Mouse (Mus musculus) cerebellum, adult 2 months (tissue): ENCODE measurements at regions not wholly inside any gene's neighbourhood (a gene's known extent, or its start where the extent isn't known, plus 50 kb on each side); places are given as distances from the start of the nearest gene placed in this dataset.

Source experiments
- DNase-seq, 2 experiments: peaks; one replicate each; pipeline ENCODE4 v3.0.0; 2021
- H3K27ac ChIP-seq: fragments of 200-500 bp; 2 replicates; pipeline ENCODE4 v1.5.1; 2012; ENCODE audit warnings: low read length, control low read depth, inconsistent platforms; ENCODE audit not compliant: insufficient read depth
- H3K27me3 ChIP-seq: fragments of 200-500 bp; 2 replicates; pipeline ENCODE4 v1.6.1; 2012; ENCODE audit warnings: inconsistent platforms, mild to moderate bottlenecking, low read length, moderate library complexity; ENCODE audit not compliant: control insufficient read depth, insufficient read depth
- H3K4me1 ChIP-seq: fragments of 200-500 bp; 2 replicates; pipeline ENCODE4 v1.6.1; 2011; ENCODE audit warnings: low read length; ENCODE audit not compliant: control insufficient read depth, insufficient read depth
- H3K4me3 ChIP-seq: fragments of 200-500 bp; replicated peaks from 2 replicates; pipeline ENCODE3; 2011; ENCODE audit warnings: mild to moderate bottlenecking, low read depth, low read length, control low read depth; ENCODE audit not compliant: insufficient read depth
- CTCF ChIP-seq: fragments of 200-500 bp; IDR thresholded peaks from 2 replicates; pipeline ENCODE4 v1.5.1; 2011; ENCODE audit warnings: low read depth, mild to moderate bottlenecking, control low read depth, low read length, moderate library complexity, borderline replicate concordance; ENCODE audit not compliant: insufficient read depth
- POLR2A ChIP-seq: fragments of 200-500 bp; IDR thresholded peaks from 2 replicates; pipeline ENCODE4 v1.6.1; 2011; ENCODE audit warnings: low read length, control low read depth, borderline replicate concordance; ENCODE audit not compliant: insufficient read depth
- WGBS: fragments of 180-500 bp; shearing (Covaris S2); methylation state at CpG from one replicate; pipeline ENCODE4 v1.1.7; 2018; 5-methylcytosine and 5-hydroxymethylcytosine counted together

DNA sequence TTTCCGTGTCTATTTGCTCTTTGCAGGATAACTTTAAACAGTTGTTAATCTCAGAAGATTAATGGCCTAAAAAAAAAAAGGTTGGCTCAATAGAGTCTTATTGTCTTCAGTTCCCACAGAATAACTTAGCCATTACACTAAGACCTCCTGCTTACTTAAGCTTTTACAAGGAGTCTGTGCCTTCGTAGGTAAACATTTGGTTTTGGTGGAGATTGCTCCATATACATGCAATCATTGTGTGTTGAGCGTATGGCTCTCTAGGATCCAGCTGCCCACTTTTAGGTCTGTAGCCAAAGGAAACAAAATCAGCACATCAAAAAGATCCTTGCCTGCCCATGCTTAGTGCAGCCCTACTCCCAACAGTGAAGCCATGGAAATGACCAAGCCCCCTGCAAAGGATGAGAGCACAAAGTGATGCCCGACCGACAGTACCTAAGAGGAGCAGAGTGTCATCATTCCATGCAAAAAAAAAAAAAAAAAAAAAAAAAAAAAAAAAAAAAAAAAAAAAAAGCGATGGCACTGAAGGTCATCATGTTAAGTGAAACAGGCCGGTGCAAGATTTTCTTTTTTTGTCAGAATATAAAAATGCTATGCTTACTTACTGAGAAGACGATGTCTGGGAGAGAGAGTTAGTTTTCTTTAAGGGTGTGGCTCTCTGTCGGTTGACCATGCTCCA lies 90.2 kb downstream of the Edn1 start:
- no peak for DNase-seq
- H3K4me1 ChIP-seq: no peaks in the 10 kb centered on the region
- 81% methylated on average over 9 of the region's 9 CpGs for WGBS
- TF ChIP-seq CTCF (no peak), POLR2A (no peak)
- H3K27me3 ChIP-seq: no peaks in the 10 kb centered on the region
- no peak overlapping the region for H3K27ac ChIP-seq
- H3K4me3 ChIP-seq: no peak overlapping the region

- H3K27me3 ChIP-seq: no peaks in the 10 kb centered on the region
- no peaks in the 10 kb centered on the region for H3K4me1 ChIP-seq
- TF ChIP-seq CTCF (no peak), POLR2A (no peak)
- no peak overlapping the region for H3K27ac ChIP-seq
- no peak overlapping the region for H3K4me3 ChIP-seq
- 90% methylated on average over 7 of the region's 7 CpGs for WGBS
- DNase-seq: no peak
These were observed 91.4 kb downstream of the Edn1 start for GRCm38 (mm10) chr13:42392701-42393100.

- no peak overlapping the region for H3K4me3 ChIP-seq
- 65% methylated on average over 2 of the region's 2 CpGs for WGBS
- no peaks in the 10 kb centered on the region for H3K4me1 ChIP-seq
- TF ChIP-seq POLR2A (no peak), CTCF (no peak)
- no peaks in the 10 kb centered on the region for H3K27me3 ChIP-seq
- no peak overlapping the region for H3K27ac ChIP-seq
- DNase-seq: no peak
These were observed 93.3 kb downstream of the Edn1 start for GRCm38 (mm10) chr13:42394572-42394971.

GRCm38 (mm10) chr13:42401513-42401912 lies 100.2 kb downstream of the Edn1 start:
- no peaks in the 10 kb centered on the region for H3K27me3 ChIP-seq
- no peak overlapping the region for H3K4me3 ChIP-seq
- 27% methylated on average over 2 of the region's 2 CpGs for WGBS
- no peaks in the 10 kb centered on the region for H3K4me1 ChIP-seq
- TF ChIP-seq CTCF (no peak), POLR2A (no peak)
- DNase-seq: no peak
- no peak overlapping the region for H3K27ac ChIP-seq

- H3K27me3 ChIP-seq: no peaks in the 10 kb centered on the region
- peak; percentile 21 to 65 for DNase-seq
- WGBS: 61% methylated on average over 3 of the region's 3 CpGs
- no peak overlapping the region; the same call in 1 of the 2 replicates for H3K27ac ChIP-seq
- no peak overlapping the region for H3K4me3 ChIP-seq
- no peaks in the 10 kb centered on the region for H3K4me1 ChIP-seq
- TF ChIP-seq POLR2A (no peak), CTCF (no peak)
These were observed 102.2 kb downstream of the Edn1 start for GRCm38 (mm10) chr13:42403231-42404020.

DNA sequence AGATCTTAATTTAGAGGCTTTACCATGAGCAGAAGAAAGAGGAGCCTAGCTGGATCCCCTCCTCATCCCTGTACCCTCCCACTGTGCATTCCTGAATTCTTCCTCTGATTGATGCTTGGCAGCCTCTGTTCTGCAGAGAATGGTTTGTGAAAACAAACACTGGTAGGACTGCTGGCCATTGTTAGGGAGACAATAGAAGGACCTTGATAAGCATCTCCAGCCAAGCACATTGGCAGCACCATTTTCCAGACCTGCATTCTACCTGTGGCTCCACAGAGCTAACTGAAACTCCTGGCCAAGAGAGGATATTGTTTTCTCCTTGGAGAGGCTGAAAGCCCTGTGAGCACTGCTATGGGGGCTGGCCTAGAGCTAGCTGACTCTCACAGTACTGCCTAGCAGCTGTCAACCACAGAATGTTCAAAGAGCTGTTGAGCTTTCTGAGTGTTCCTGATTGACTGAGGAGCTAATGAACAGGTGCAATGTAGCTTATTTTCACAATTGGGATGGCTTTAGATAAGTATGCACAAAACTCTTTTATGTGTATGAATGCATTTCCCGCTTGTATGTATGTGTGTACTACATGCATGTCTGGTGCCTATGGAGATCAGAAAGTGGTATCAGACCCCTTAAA lies 111.5 kb downstream of the Edn1 start:
- no peak overlapping the region for H3K27ac ChIP-seq
- H3K4me3 ChIP-seq: no peak overlapping the region
- TF ChIP-seq CTCF (no peak), POLR2A (no peak)
- no peak for DNase-seq
- no peaks in the 10 kb centered on the region for H3K4me1 ChIP-seq
- 82% methylated on average over 1 of the region's 1 CpGs for WGBS
- H3K27me3 ChIP-seq: no peaks in the 10 kb centered on the region

DNA sequence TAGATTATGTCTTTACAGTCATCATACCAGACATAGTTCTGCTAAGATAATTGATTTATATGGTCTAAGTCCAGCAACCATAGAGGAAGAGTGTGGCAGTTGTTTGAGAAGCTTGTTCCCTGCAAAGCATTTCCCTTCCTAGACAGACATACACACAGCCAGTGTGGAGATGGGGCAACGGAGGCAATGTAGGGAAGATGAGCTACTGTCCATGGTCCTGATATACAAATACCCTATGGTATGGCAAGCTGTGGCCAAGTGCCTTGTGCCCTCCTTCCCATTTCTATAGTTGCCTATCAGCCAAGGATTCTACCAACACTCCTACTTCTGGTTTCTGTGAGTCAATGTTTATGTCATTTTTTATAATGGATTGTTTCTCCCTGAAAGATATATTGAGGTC lies 145.6 kb downstream of the Edn1 start:
- H3K27me3 ChIP-seq: no peaks in the 10 kb centered on the region
- TF ChIP-seq CTCF (no peak), POLR2A (no peak)

More for the DNA sequence above, 145.6 kb downstream of the Edn1 start:
- H3K4me1 ChIP-seq: no peaks in the 10 kb centered on the region
- H3K27ac ChIP-seq: no peak overlapping the region
- no peak for DNase-seq
- H3K4me3 ChIP-seq: no peak overlapping the region
- 35% methylated on average over 1 of the region's 1 CpGs for whole genome bisulfite sequencing
